Mouse (Mus musculus) stomach, embryonic 16.5 days (tissue): ENCODE measurements around the gene Hist1h3b. TPM values are rescaled to one million over a fixed set of nuclear protein-coding genes. Genes with fewer than 3 reads are reported as not detected.
"Not testable (repeated sequence)": the region's sequence is repeated elsewhere in the genome, so short reads cannot be mapped to it uniquely, and the experiment has no call there.

Experiments used
- ATAC-seq: fragments of 200-750 bp; cut with Nextera tagmentation; 2 replicates; pipeline ENCODE4 v1.8.0; 2017; ENCODE audit warnings: moderate number of reproducible peaks, moderate TSS enrichment; ENCODE audit not compliant: insufficient read depth, low FRiP score
- H3K27ac ChIP-seq: fragments of 300-500 bp; sonication (generic); 2 replicates; pipeline ENCODE4 v1.5.1; 2014; ENCODE audit warnings: low read length
- H3K27me3 ChIP-seq: fragments of 300-500 bp; sonication (generic); 2 replicates; pipeline ENCODE4 v1.6.1; 2014; ENCODE audit warnings: low read length, control low read depth, mixed read lengths; ENCODE audit not compliant: control insufficient read depth, insufficient read depth
- H3K36me3 ChIP-seq: fragments of 300-500 bp; sonication (generic); 2 replicates; pipeline ENCODE4 v1.6.1; 2014; ENCODE audit warnings: low read length; ENCODE audit not compliant: control insufficient read depth, insufficient read depth
- H3K4me1 ChIP-seq: fragments of 300-500 bp; sonication (generic); 2 replicates; pipeline ENCODE4 v1.6.1; 2014; ENCODE audit warnings: low read length, control low read depth, mixed read lengths; ENCODE audit not compliant: control insufficient read depth, insufficient read depth
- H3K4me2 ChIP-seq: fragments of 300-500 bp; sonication (generic); 2 replicates; pipeline ENCODE4 v1.6.1; 2014; ENCODE audit warnings: low read depth, low read length, mixed read lengths
- H3K4me3 ChIP-seq: fragments of 300-500 bp; sonication (generic); replicated peaks from 2 replicates; pipeline ENCODE4 v1.5.1; 2014; ENCODE audit warnings: mild to moderate bottlenecking, low read length
- H3K9ac ChIP-seq: fragments of 300-500 bp; sonication (generic); 2 replicates; pipeline ENCODE4 v1.6.1; 2014; ENCODE audit warnings: low read length
- H3K9me3 ChIP-seq: fragments of 300-500 bp; sonication (generic); replicated peaks from 2 replicates; pipeline ENCODE4 v1.6.1; 2016; ENCODE audit warnings: low read length, control low read depth; ENCODE audit not compliant: control insufficient read depth
- WGBS: fragments of 180-500 bp; shearing (Covaris S2); extraction: QIAGEN DNeasy Blood & Tissue Kit; methylation state at CpG from one replicate; pipeline ENCODE4 v1.1.7; 2014; 5-methylcytosine and 5-hydroxymethylcytosine counted together
- polyA plus RNA-seq: library from polyadenylated mRNA; unstranded; fragments of >200 nt; fragmentation: Nextera tagmentation; extraction: Ambion mirVana; gene quantifications from 2 replicates; pipeline ENCODE4 v1.2.1, GENCODE M21; 2015

Hist1h3b gene
- polyA plus RNA-seq, 1 experiment from 2014 or later: 7.5 TPM

- WGBS: 83% methylated on average over 5 of the region's 5 CpGs
- H3K9me3 ChIP-seq: no peaks in the 10 kb centered on the region
- H3K36me3 ChIP-seq: no peaks in the 10 kb centered on the region
- H3K4me3 ChIP-seq: no peak overlapping the region
- ATAC-seq: no peak
- no peak overlapping the region for H3K9ac ChIP-seq
- peaks cover 12% of the 10 kb centered on the region for H3K4me1 ChIP-seq
- H3K27ac ChIP-seq: no peak overlapping the region
- no peaks in the 10 kb centered on the region for H3K27me3 ChIP-seq
- no peak overlapping the region for H3K4me2 ChIP-seq
Observed at GRCm38 (mm10) chr13:23749563-23750121, 2.4 kb upstream of the Hist1h3b start.

- H3K36me3 ChIP-seq, H3K9me3 ChIP-seq, H3K27me3 ChIP-seq: not testable (repeated sequence)
- peak within 1 kb of the TSS; percentile 71 for H3K9ac ChIP-seq
- peaks cover 12% of the 10 kb centered on the region for H3K4me1 ChIP-seq
- WGBS: under 1% methylated on average over 28 of the region's 47 CpGs
- peak within 1 kb of the TSS; percentile 96 for H3K27ac ChIP-seq
- H3K4me3 ChIP-seq: peak within 1 kb of the TSS; percentile 47
- H3K4me2 ChIP-seq: peak within 1 kb of the TSS; percentile 61
- peak; percentile 44; the same call in 1 of the 2 replicates for ATAC-seq
Observed at GRCm38 (mm10) chr13:23750839-23751477, 1.1 kb upstream of the Hist1h3b start, which contains the start of gene Hist1h2ab. Hist1h2ab (plus strand) TSS chr13:23751126.

- H3K4me2 ChIP-seq: peak overlapping the region; percentile 61
- peak overlapping the region; percentile 47 for H3K4me3 ChIP-seq
- H3K36me3 ChIP-seq: no peaks in the 10 kb centered on the region
- ATAC-seq: no peak
- WGBS: under 1% methylated on average over 11 of the region's 11 CpGs
- H3K27ac ChIP-seq: peak overlapping the region; percentile 96
- H3K4me1 ChIP-seq: peaks cover 12% of the 10 kb centered on the region
- H3K27me3 ChIP-seq: no peaks in the 10 kb centered on the region
- no peaks in the 10 kb centered on the region for H3K9me3 ChIP-seq
- H3K9ac ChIP-seq: peak overlapping the region; percentile 71
Observed at GRCm38 (mm10) chr13:23751478-23751956, 550 bp upstream of the Hist1h3b start.

- 3% methylated on average over 6 of the region's 6 CpGs for WGBS
- Histone ChIP-seq H3K9me3 (no peaks in the 10 kb centered on the region), H3K9ac (peak overlapping the region; percentile 61), H3K27ac (peak overlapping the region; percentile 78), H3K4me3 (peak overlapping the region; percentile 41), H3K4me1 (peaks cover 11% of the 10 kb centered on the region), H3K36me3 (no peaks in the 10 kb centered on the region), H3K27me3 (no peaks in the 10 kb centered on the region), H3K4me2 (peak overlapping the region; percentile 52)
- no peak for ATAC-seq
Observed at GRCm38 (mm10) chr13:23752742-23753172, 690 bp downstream of the Hist1h3b start.

- Histone ChIP-seq H3K4me3 (no peak overlapping the region; the same call in 1 of the 2 replicates), H3K27me3 (no peaks in the 10 kb centered on the region), H3K4me2 (peak overlapping the region; percentile 52), H3K4me1 (peaks cover 5% of the 10 kb centered on the region), H3K36me3 (no peaks in the 10 kb centered on the region), H3K9ac (no peak overlapping the region), H3K9me3 (no peaks in the 10 kb centered on the region), H3K27ac (peak overlapping the region; percentile 39)
- 47% methylated on average over 4 of the region's 4 CpGs for WGBS
- ATAC-seq: no peak
Observed at GRCm38 (mm10) chr13:23753314-23754078, 1.4 kb downstream of the Hist1h3b start.

- H3K4me3 ChIP-seq: no peak overlapping the region
- H3K27ac ChIP-seq: no peak overlapping the region
Observed at GRCm38 (mm10) chr13:23755000-23755399, 2.9 kb downstream of the Hist1h3b start.

GRCm38 (mm10) chr13:23756790-23757189, 4.7 kb downstream of the Hist1h3b start, which contains the start of gene Hist1h4b:
Hist1h4b (plus strand) TSS chr13:23757013.
- H3K4me2 ChIP-seq: peak within 1 kb of the TSS; percentile 74
- WGBS: under 1% methylated on average over 19 of the region's 22 CpGs
- H3K9me3 ChIP-seq: no peaks in the 10 kb centered on the region

More at GRCm38 (mm10) chr13:23755000-23755399, 2.9 kb downstream of the Hist1h3b start:
- ATAC-seq: no peak
- Histone ChIP-seq H3K36me3 (no peaks in the 10 kb centered on the region), H3K9ac (no peak overlapping the region), H3K4me2 (no peak overlapping the region), H3K4me1 (peaks cover 5% of the 10 kb centered on the region), H3K9me3 (no peaks in the 10 kb centered on the region), H3K27me3 (no peaks in the 10 kb centered on the region)

GRCm38 (mm10) chr13:23757211-23757773, 5.2 kb downstream of the Hist1h3b start:
- Histone ChIP-seq H3K9me3 (no peaks in the 10 kb centered on the region), H3K4me1 (peaks cover 5% of the 10 kb centered on the region), H3K36me3 (no peaks in the 10 kb centered on the region), H3K4me3 (peak overlapping the region; percentile 47), H3K27me3 (no peaks in the 10 kb centered on the region), H3K27ac (peak overlapping the region; percentile 91), H3K4me2 (peak overlapping the region; percentile 74), H3K9ac (peak overlapping the region; percentile 71)
- 2% methylated on average over 15 of the region's 23 CpGs for WGBS
- ATAC-seq: no peak

More at GRCm38 (mm10) chr13:23756790-23757189, 4.7 kb downstream of the Hist1h3b start, which contains the start of gene Hist1h4b:
- no peaks in the 10 kb centered on the region for H3K36me3 ChIP-seq
- H3K4me3 ChIP-seq: peak within 1 kb of the TSS; percentile 47
- peak within 1 kb of the TSS; percentile 71 for H3K9ac ChIP-seq
- no peaks in the 10 kb centered on the region for H3K27me3 ChIP-seq
- ATAC-seq: peak; percentile 80
- H3K27ac ChIP-seq: peak within 1 kb of the TSS; percentile 91
- H3K4me1 ChIP-seq: peaks cover 5% of the 10 kb centered on the region
